Mouse (Mus musculus) T-helper 17 cell (primary cell): ENCODE measurements at regions not wholly inside any gene's neighbourhood (a gene's known extent, or its start where the extent isn't known, plus 50 kb on each side); places are given as distances from the start of the nearest gene placed in this dataset.
"Not testable (repeated sequence)": the region's sequence is repeated elsewhere in the genome, so short reads cannot be mapped to it uniquely, and the experiment has no call there.

Source experiments
- in situ Hi-C, 2 experiments: fragments of 300-600 bp; cut with MboI, MseI; formaldehyde crosslinking; loops; 1 replicate in 1 of 2; 2 replicates in 1 of 2; pipeline ENCODE4 v1.15.1; 2025; ENCODE audit warnings: high pct_unique_total_duplicates in 2 of 2

DNA sequence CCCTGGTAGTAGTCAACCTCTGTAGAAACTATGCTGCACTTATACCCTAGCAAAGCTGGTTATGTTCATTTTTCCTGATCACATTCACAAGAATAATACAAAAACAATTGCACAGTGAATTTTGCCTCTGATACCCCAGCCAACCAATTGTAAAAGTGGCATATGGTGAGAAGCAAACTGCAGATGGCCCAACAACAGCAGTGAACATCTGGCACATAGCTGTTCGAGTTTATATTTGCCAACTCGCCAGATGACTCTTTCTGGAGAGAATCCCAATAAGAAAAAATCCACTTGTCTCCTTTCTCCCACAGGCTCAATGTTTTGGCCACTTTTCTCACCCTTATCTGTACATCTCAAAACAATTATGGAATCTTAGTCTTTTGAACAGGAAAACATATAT, 196.5 kb upstream of the Grik2 start:
- in situ Hi-C loops, result loop anchor here in 1 of 2 experiments (10.0 kb wide), 1 partner anchor 980 kb away; no protein-coding TSS in a partner anchor

DNA sequence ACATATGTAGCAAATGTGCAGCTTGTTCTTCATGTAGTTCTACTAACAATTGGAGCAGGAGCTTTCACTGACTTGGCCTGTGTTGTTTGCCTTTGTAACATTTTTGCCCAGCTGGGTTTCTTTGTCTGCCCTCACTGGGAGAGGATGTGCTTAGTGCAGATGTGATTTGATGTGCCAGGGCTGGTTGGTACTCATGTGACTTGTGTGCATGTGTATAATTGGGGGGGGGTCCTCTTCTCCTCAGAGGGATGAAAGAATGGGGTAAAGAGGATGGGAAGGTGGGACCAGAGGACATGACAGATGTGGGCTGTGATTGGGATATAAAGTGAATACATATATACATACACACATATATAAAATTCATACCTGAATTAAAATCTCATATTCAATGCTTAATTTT, 163.9 kb upstream of the Grik2 start:
- in situ Hi-C loops, result no loop called here

DNA sequence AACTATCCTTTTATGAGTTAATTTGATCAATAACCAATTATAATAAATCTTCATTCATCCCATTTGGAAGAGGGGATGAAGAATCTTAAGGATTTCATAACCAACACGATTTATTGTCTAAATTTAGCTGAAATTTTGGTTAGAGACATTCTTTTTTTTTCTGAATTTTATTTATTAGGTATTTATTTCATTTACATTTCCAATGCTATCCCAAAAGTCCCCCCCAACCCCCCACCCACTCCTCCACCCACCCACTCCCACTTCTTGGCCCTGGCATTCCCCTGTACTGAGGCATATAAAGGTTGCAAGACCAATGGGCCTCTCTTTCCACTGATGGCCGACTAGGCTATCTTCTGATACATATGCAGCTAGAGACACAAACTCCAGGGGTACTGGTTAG, 148.7 kb upstream of the Grik2 start:
- in situ Hi-C loops, result not testable (repeated sequence)

GRCm38 (mm10) chr10:49909206-49909605, 120.6 kb upstream of the Grik2 start:
- in situ Hi-C loops, result not testable (repeated sequence)

DNA sequence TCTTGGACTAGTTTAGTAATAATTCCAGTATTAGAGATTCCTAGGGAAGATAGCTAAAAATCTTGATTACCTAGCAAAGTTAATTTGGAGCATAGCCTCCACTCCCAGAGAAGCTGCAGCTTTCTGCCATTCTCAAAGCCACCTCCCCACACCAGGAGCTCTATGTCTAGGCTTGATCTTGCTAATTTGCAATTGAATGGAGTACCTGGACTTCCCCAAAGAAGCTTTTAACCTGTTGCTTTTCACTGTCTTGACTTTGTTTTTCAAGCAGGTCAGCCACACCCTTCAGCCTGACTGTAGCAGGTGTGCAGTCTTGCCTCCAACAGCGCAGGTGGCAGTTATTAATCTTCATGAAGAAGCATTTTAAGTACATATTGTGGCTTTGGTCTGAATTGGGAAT, 119.6 kb upstream of the Grik2 start:
- in situ Hi-C loops, result not testable (repeated sequence)

DNA sequence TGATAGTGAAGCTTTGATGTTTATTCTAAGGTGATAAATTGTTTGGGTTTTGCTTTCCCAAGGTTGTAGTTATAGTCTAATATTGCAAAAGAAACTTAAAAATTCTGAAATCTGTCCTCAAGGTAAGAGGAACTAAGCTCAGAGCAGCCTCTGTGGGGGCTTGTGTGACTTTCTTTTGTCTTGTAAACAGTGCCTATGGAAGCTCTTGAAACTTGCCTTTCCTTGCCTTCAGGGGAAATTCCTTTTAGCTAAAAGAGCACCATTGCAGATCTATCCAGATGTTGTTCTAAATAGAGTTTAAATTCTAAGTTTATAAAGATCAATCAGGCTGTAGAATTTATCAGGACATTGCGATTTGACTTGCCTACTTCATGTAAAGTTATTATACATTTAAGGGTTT, 116.1 kb upstream of the Grik2 start:
- in situ Hi-C loops, result not testable (repeated sequence)

GRCm38 (mm10) chr10:49895436-49895835, 106.9 kb upstream of the Grik2 start:
- in situ Hi-C loops, result loop anchor here in 1 of 2 experiments (10.0 kb wide), 1 partner anchor 1819 kb away; no protein-coding TSS in a partner anchor

DNA sequence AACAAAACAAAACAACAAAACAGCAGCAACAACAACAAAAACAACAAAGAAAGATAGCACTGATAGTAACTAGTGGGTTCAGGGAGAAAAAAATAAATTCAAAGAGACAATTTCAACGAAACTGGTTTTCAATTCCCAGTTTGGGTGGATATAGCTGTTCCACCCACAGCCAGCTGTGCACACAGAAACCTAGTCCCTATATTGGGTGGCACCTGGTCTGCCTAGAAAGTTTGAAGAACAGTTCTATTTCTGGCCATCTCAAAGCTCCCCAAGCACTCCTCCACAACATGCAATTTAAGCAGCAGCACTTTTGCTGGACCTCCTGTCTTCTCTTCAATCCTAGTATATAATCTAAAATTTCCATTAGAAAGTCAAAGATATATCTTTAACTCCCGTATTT, 95.5 kb upstream of the Grik2 start:
- in situ Hi-C loops, result no loop called here

DNA sequence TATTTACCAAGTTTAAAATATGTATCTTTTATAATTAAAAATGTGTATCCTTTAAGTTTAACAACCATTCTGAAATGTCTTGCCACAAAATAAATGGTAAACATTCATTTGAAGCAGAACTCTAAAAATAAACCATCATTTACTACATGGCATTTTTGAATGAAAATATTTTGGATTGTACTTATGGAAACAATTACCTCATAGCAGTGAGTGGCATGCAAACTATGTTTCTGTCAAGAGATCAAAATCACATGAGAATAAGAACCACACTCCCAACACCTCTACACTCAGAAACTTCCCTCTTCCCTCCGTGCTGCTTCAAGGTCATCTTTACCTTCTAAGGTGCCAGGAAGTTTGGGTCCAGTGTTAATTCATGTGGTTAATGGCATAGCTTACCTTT, 94.9 kb upstream of the Grik2 start:
- in situ Hi-C loops, result no loop called here

- in situ Hi-C loops, result no loop called here
Measured at GRCm38 (mm10) chr10:49863800-49864199, 75.2 kb upstream of the Grik2 start.

DNA sequence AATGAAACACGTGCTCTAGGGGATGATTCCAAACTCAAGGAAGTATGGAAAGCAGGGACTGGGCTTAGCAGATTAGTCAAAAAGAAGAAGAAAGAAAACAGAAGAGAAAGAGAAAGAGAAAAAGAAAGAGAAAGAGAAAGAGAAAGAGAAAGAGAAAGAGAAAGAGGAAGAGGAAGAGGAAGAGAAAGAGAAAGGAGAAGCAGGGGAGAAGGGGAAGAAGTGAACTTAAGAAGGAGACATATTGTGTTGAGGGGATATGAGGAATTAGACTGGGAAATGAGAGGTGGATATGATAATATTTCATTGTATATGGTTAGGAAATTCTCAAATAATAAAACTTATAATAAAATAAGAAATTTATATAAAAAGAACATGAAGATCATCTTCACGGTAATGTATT, 59.1 kb upstream of the Grik2 start:
- in situ Hi-C loops, result no loop called here

DNA sequence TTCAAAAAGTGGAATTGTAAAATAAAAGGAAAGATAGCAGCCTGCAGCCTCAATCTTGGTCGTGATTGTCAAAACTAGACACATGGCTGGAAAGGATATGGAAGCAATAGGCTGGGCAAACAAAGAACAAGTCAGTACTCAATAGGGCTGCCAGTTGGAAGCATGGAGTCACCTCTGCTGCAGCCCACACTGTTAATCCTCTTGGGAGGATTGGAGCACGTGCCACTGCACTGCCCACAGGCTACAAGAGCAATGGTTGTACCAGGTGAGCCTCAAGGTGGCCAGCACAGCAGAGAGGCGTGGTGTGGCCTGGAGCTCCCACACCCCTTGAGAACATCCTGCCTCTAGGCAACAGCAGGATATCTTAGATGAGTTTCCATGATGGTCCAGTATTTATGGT, 55.7 kb upstream of the Grik2 start:
- in situ Hi-C loops, result no loop called here
